Mouse (Mus musculus) stomach, embryonic 15.5 days (tissue): ENCODE measurements around the gene Ufsp1. TPM values are rescaled to one million over a fixed set of nuclear protein-coding genes. Genes with fewer than 3 reads are reported as not detected.

Source experiments
- ATAC-seq: fragments of 200-750 bp; cut with Nextera tagmentation; 2 replicates; pipeline ENCODE4 v1.8.0; 2017; ENCODE audit warnings: low read depth, moderate number of reproducible peaks, moderate TSS enrichment; ENCODE audit not compliant: insufficient read depth, low FRiP score
- H3K27ac ChIP-seq: fragments of 300-500 bp; sonication (generic); 2 replicates; pipeline ENCODE4 v1.5.1; 2015; ENCODE audit warnings: mild to moderate bottlenecking, inconsistent platforms
- H3K27me3 ChIP-seq: fragments of 300-500 bp; sonication (generic); replicated peaks from 2 replicates; pipeline ENCODE4 v1.6.1; 2015; ENCODE audit warnings: inconsistent platforms
- H3K36me3 ChIP-seq: fragments of 300-500 bp; sonication (generic); 2 replicates; pipeline ENCODE4 v1.6.1; 2015; ENCODE audit warnings: inconsistent platforms
- H3K4me1 ChIP-seq: fragments of 300-500 bp; sonication (generic); 2 replicates; pipeline ENCODE4 v1.6.1; 2015; ENCODE audit warnings: inconsistent platforms
- H3K4me2 ChIP-seq: fragments of 300-500 bp; sonication (generic); 2 replicates; pipeline ENCODE4 v1.6.1; 2015; ENCODE audit warnings: mild to moderate bottlenecking, inconsistent platforms
- H3K4me3 ChIP-seq: fragments of 300-500 bp; sonication (generic); replicated peaks from 2 replicates; pipeline ENCODE4 v1.5.1; 2015; ENCODE audit warnings: inconsistent platforms
- H3K9ac ChIP-seq: fragments of 300-500 bp; sonication (generic); 2 replicates; pipeline ENCODE4 v1.6.1; 2015; ENCODE audit warnings: inconsistent platforms
- H3K9me3 ChIP-seq: fragments of 300-500 bp; sonication (generic); 2 replicates; pipeline ENCODE4 v1.6.1; 2016; ENCODE audit warnings: inconsistent platforms
- WGBS: fragments of 180-500 bp; shearing (Covaris S2); methylation state at CpG from one replicate; pipeline ENCODE4 v1.1.7; 2015; 5-methylcytosine and 5-hydroxymethylcytosine counted together
- polyA plus RNA-seq: library from polyadenylated mRNA; unstranded; fragments of >200 nt; fragmentation: Nextera tagmentation; extraction: Ambion mirVana; gene quantifications from 2 replicates; pipeline ENCODE4 v1.2.1, GENCODE M21; 2015

Ufsp1 gene
- polyA plus RNA-seq, 1 experiment from 2014 or later = 8.7 TPM

GRCm38 (mm10) chr5:137301253-137301652 is 6.8 kb downstream of the Ufsp1 start:
- 76% methylated on average over 21 of the region's 21 CpGs for WGBS
- H3K9me3 ChIP-seq = no peaks in the 10 kb centered on the region
- H3K9ac ChIP-seq = no peak overlapping the region
- H3K4me2 ChIP-seq = no peak overlapping the region
- H3K27me3 ChIP-seq = no peaks in the 10 kb centered on the region
- H3K4me1 ChIP-seq = peaks cover 23% of the 10 kb centered on the region
- no peak overlapping the region for H3K4me3 ChIP-seq
- ATAC-seq = peak; percentile 45; the same call in 1 of the 2 replicates
- no peak overlapping the region for H3K27ac ChIP-seq
- peaks cover 73% of the 10 kb centered on the region for H3K36me3 ChIP-seq

- ATAC-seq = no peak
- Histone ChIP-seq H3K27me3 (no peaks in the 10 kb centered on the region), H3K9me3 (no peaks in the 10 kb centered on the region), H3K9ac (no peak overlapping the region), H3K4me1 (peaks cover 24% of the 10 kb centered on the region), H3K4me2 (no peak overlapping the region), H3K36me3 (peaks cover 51% of the 10 kb centered on the region), H3K4me3 (no peak overlapping the region), H3K27ac (no peak overlapping the region)
- 64% methylated on average over 4 of the region's 4 CpGs for WGBS
These were observed 9.2 kb downstream of the Ufsp1 start for GRCm38 (mm10) chr5:137303609-137304008.

- 67% methylated on average over 3 of the region's 3 CpGs for WGBS
- Histone ChIP-seq H3K9ac (no peak overlapping the region), H3K27me3 (no peaks in the 10 kb centered on the region), H3K4me1 (peaks cover 24% of the 10 kb centered on the region), H3K4me3 (no peak overlapping the region), H3K9me3 (no peaks in the 10 kb centered on the region), H3K27ac (no peak overlapping the region), H3K36me3 (peaks cover 51% of the 10 kb centered on the region), H3K4me2 (no peak overlapping the region)
- ATAC-seq = no peak
These were observed 9.7 kb downstream of the Ufsp1 start for GRCm38 (mm10) chr5:137304165-137304564.

GRCm38 (mm10) chr5:137304816-137305215 is 10.4 kb downstream of the Ufsp1 start:
- no peak for ATAC-seq
- Histone ChIP-seq H3K27ac (no peak overlapping the region), H3K4me1 (peaks cover 24% of the 10 kb centered on the region), H3K9me3 (no peaks in the 10 kb centered on the region), H3K9ac (no peak overlapping the region), H3K36me3 (peaks cover 51% of the 10 kb centered on the region), H3K4me3 (0 out of 2 replicates have a peak overlapping the region, but pooled peaks have one; percentile 95), H3K27me3 (no peaks in the 10 kb centered on the region), H3K4me2 (peak overlapping the region; percentile 54)
- WGBS = 44% methylated on average over 4 of the region's 4 CpGs

GRCm38 (mm10) chr5:137305822-137306221 is 11.4 kb downstream of the Ufsp1 start:
- Histone ChIP-seq H3K4me1 (peaks cover 24% of the 10 kb centered on the region), H3K36me3 (peaks cover 51% of the 10 kb centered on the region), H3K4me2 (peak overlapping the region; percentile 54), H3K27me3 (no peaks in the 10 kb centered on the region), H3K4me3 (peak overlapping the region; percentile 95), H3K27ac (no peak overlapping the region), H3K9me3 (no peaks in the 10 kb centered on the region), H3K9ac (peak overlapping the region; percentile 1; the same call in 1 of the 2 replicates)
- no peak for ATAC-seq
- 50% methylated on average over 3 of the region's 3 CpGs for WGBS

- 10% methylated on average over 12 of the region's 12 CpGs for WGBS
- Histone ChIP-seq H3K27ac (peak overlapping the region; percentile 89), H3K9me3 (no peaks in the 10 kb centered on the region), H3K27me3 (no peaks in the 10 kb centered on the region), H3K4me2 (peak overlapping the region; percentile 54), H3K9ac (peak overlapping the region; percentile 86), H3K4me1 (peaks cover 24% of the 10 kb centered on the region), H3K4me3 (peak overlapping the region; percentile 95), H3K36me3 (peaks cover 46% of the 10 kb centered on the region)
- no peak for ATAC-seq
These were observed 12.1 kb downstream of the Ufsp1 start for GRCm38 (mm10) chr5:137306439-137307005.

GRCm38 (mm10) chr5:137307071-137307912 is 12.9 kb downstream of the Ufsp1 start, which contains the start of gene Srrt:
Gene Srrt, minus strand, starts transcription at chr5:137307674.
- Histone ChIP-seq H3K9me3 (no peaks in the 10 kb centered on the region), H3K27me3 (no peaks in the 10 kb centered on the region), H3K27ac (peak within 1 kb of the TSS; percentile 89), H3K4me2 (peak within 1 kb of the TSS; percentile 57), H3K9ac (peak within 1 kb of the TSS; percentile 86), H3K36me3 (peaks cover 45% of the 10 kb centered on the region), H3K4me1 (peaks cover 32% of the 10 kb centered on the region), H3K4me3 (peak within 1 kb of the TSS; percentile 95)
- peak; percentile 86 for ATAC-seq
- under 1% methylated on average over 63 of the region's 72 CpGs for WGBS

GRCm38 (mm10) chr5:137308356-137308755 is 13.9 kb downstream of the Ufsp1 start:
- ATAC-seq = no peak
- WGBS = 93% methylated on average over 4 of the region's 4 CpGs
- Histone ChIP-seq H3K4me2 (peak overlapping the region; percentile 57), H3K36me3 (peaks cover 35% of the 10 kb centered on the region), H3K9ac (no peak overlapping the region), H3K4me1 (peaks cover 38% of the 10 kb centered on the region), H3K27ac (peak overlapping the region; percentile 89; the same call in 1 of the 2 replicates), H3K9me3 (no peaks in the 10 kb centered on the region), H3K27me3 (no peaks in the 10 kb centered on the region), H3K4me3 (peak overlapping the region; percentile 95; the same call in 1 of the 2 replicates)

GRCm38 (mm10) chr5:137313466-137314192 is 19.2 kb downstream of the Ufsp1 start:
- H3K4me2 ChIP-seq = peak overlapping the region; percentile 67
- H3K9me3 ChIP-seq = no peaks in the 10 kb centered on the region
- H3K27me3 ChIP-seq = no peaks in the 10 kb centered on the region
- 2% methylated on average over 22 of the region's 22 CpGs for WGBS
- H3K36me3 ChIP-seq = peaks cover 29% of the 10 kb centered on the region
- peaks cover 31% of the 10 kb centered on the region for H3K4me1 ChIP-seq
- H3K4me3 ChIP-seq = peak overlapping the region; percentile 52
- H3K27ac ChIP-seq = peak overlapping the region; percentile 93
- peak; percentile 11 for ATAC-seq
- peak overlapping the region; percentile 66 for H3K9ac ChIP-seq

- 17% methylated on average over 30 of the region's 30 CpGs for WGBS
- ATAC-seq = peak; percentile 88
- H3K27ac ChIP-seq = peak within 1 kb of the TSS; percentile 93
These were observed 20.0 kb downstream of the Ufsp1 start, which contains the start of gene Trip6 for GRCm38 (mm10) chr5:137314193-137315083. Gene Trip6, minus strand, starts transcription at chr5:137314404.

More at GRCm38 (mm10) chr5:137314193-137315083, 20.0 kb downstream of the Ufsp1 start, which contains the start of gene Trip6:
- Histone ChIP-seq H3K9me3 (no peaks in the 10 kb centered on the region), H3K9ac (peak within 1 kb of the TSS; percentile 66), H3K4me3 (peak within 1 kb of the TSS; percentile 52), H3K36me3 (peaks cover 21% of the 10 kb centered on the region), H3K4me1 (peaks cover 31% of the 10 kb centered on the region), H3K4me2 (peak within 1 kb of the TSS; percentile 67), H3K27me3 (no peaks in the 10 kb centered on the region)
